Mouse (Mus musculus): ENCODE measurements around the gene Csf1.
A peak's percentile ranks its signal among the peaks of the same experiment; 100 is the strongest.

Gene Csf1

GRCm38 (mm10) chr3:107759929-107760581 lies at the start of gene Csf1:
TSS of gene Csf1 (minus strand) at chr3:107760469.
- peak; percentile 65 for DNase-seq (ENCODE audit: low read depth, low spot score)

DNA sequence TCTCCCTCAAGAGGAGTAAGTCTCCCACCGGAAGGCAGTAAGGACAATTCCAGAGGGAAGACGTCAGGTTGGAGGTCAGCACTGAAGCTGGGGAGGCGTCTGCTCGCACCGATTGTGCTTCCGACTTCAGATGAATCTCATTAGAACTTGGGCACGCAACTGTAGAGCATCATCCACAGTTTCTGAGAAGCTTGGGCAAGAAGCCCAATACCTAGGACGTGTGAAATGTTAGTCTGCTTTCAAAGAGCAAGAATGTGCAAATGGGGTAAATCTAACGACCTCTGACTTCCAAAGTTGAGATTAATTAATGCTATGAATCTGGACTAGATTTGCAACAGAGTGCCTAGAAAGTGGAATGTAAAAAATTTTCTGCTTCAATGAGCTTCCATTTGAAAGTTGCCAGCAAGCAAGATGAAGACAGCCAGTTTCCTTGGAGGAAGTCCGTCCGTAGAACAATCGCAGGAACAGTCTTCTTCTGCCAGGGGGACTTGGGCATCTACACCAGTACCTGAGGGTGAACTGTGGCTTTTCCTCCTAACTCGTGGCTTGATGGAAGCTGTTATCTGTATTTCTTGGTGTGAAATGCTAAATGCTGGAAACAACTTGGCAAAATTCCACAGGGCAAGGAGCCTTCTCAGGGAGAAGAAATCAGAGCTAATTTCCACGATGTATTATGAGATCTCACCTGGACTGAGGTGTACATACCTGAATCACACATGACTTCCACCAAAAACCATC lies 47.9 kb upstream of the Csf1 start:
- no peak for DNase-seq (ENCODE audit: low read depth, low spot score)

DNA sequence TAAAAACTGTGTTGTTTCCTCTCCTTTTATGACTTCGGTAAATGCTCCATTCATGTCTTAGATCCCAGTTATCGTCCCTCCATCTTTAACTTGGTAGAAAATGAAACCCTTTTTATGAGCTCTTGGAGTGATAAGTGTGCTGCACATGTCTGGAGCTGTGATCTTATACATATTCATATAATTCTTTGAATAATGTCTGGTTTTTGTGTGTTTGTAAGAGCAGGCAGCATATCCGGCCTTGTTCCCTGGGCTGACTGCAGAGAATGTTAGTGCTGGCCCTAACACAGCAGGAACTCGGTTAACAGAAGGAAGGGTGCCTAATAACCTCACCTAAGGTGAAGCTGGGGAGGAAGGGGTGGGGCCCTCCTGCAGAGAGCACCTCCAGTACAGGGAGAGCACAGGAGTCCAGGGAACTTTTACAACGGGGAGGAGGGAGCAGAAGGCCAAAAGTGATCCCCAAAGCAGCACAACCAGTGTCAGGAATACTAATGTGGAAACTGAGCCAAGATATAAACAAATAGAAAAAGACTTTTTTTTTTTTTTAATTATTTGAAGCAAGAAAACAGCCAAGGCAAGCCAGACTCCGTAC lies 47.2 kb upstream of the Csf1 start:
- no peak for DNase-seq (ENCODE audit: low read depth, low spot score)

GRCm38 (mm10) chr3:107806916-107807315 lies 46.6 kb upstream of the Csf1 start:
- DNase-seq (ENCODE audit: low read depth, low spot score) = no peak

DNA sequence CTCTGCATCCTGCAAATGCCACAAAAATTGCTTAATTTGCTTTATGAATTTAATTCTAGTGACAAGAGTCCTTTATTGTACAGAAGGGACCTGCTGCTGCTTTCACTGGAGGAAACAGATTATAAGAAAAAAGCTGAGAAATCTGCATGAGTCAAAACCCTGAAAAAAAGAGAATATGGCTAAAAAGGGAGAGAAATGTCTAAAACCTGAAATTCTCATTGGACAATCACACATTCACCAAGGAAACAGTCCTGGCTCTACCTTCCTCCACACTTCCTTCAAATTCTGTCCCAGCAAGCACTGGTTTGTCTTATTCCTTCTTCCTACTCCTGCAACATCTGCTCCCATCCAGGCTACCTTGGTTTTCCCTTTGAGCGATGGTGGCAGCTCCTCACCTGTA lies 44.5 kb upstream of the Csf1 start:
- DNase-seq (ENCODE audit: low read depth, low spot score) = no peak

DNA sequence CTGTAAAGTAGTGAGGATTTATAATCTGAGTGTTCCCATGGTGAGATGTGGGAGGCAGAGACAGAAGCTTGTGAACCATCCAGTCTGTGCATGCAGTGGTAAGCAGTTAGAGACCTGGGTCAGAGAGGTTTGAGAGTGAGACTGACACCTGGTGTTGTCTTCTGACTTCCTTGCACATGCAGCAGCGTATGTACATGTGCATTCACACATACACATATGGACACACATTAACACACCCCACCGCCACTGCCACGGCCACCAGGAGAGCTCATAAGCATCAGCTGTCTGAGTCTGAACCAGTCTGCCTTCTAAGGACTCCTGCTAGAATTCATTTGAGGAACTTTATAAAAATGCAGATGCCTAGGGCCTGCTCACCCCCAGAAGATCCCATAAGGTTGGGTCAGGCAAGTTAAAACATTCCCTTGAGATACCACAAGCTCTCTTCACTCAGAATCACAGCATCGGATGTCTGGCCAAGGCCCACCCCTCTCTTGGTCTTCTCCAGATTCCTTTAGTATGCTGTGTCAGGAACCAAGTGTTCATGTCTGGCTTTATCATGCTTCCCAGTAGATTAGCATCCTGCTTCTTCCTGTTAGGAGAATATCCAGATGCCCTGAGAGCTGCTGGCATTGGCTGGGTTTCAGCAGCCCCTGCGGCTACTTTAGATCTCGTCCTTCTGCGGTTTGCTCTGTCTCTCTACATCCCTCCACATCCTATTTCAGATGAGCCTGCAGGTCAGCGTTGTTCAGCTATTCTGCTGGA lies 42.1 kb upstream of the Csf1 start:
- DNase-seq (ENCODE audit: low read depth, low spot score) = no peak

DNA sequence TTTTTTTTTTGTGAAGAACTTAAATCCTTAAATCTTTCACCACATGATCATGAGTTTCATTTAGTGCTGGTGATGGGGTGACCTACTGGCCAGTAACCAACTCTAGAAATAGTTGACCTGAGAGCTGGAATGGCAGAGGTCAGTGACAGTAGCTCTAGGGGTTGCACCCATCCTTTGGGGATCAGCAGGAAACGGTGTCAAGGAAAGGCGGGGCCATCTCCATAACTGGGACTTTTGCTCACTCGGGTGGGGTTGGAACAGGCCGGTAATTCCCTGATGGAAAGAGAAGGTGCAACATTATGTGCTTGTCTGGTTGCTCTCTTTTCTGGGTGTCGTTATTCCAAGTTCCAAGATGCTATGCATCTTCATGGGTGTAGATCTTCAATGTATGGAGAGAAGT lies 38.7 kb upstream of the Csf1 start:
- no peak for DNase-seq (ENCODE audit: low read depth, low spot score)

DNA sequence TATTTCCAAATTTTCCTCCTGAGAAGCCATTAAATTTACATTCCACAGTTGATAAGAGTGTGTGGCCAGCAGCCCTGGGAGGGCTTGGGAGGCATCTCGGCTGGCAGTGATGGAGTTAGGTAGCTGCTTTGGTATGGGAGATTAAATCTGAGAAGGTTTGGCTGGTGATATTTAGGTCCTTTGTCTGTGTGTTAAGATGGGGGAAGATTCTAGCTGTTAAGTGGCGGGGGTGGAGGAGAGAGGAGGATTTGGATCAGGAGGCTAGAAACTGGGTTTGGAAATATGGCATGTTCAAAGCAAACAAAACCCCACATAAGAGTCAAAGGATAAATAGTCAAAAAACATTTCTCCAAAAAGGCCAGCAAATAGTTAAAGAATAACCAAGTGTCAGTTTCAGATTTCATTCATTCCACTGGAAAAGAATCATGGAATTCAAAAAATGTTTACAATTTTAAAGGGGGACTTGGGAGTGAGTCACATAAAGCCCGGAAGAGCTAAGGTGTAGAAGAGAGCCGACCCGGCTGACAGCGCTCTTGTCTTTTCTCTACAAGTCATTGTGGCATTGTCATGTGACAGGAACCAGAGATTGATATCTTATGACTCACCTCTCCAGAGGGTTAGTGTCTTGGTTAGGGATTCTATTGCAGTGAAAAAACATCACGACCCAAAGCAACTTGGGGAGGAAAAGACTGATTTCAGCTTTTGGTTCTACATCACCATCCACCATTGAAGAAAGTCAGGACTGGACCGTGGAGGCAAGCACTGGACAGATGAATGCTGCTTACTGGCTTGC lies 36.1 kb upstream of the Csf1 start:
- DNase-seq (ENCODE audit: low read depth, low spot score) = no peak

- DNase-seq (ENCODE audit: low read depth, low spot score) = no peak
Measured at GRCm38 (mm10) chr3:107794890-107795289, 34.6 kb upstream of the Csf1 start.

DNA sequence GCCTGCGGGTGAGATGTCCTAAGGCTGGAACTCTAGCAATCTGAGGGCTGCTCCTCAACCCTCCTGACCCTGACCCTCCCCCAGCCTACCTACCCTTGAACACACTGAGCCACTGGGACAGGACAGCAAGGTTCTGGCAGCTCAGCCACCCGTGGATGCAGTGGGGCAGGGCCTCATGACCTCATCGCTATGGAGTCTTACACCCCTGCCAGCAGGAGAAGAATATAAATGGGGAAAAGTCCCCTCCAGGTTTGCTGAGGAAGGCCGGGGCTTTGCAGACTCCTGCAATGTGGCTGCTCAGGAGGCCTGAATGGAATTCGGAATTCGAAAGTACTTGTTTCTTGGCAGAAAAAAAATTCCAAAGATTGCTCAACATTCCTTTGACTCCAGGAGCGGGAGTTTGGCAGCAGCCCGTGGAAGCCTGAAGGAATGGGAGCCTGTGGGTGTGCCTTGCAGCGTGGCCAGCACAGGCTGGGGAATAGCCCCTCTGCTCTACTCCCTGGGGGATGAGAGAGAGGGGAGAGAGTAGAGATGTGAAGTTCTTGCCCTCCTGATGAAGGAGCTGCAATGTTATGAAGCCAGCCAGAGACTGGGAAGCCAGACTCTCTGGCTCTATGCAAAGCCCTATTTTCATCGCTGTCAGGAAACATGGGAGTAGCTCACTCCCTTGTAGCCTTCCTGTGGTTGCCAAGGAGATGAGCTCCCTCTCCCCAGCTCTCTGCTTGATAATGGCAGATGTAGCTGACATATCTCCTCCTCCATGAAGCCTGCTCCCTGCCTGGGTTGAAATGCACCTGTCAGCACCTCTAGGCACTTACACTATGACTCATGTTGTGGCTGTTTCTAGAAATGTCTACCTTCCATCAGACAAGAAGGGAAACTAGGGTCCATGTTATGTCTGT lies 33.3 kb upstream of the Csf1 start:
- DNase-seq (ENCODE audit: low read depth, low spot score) = peak; percentile 64

- no peak for DNase-seq (ENCODE audit: low read depth, low spot score)
Measured at GRCm38 (mm10) chr3:107792736-107793135, 32.5 kb upstream of the Csf1 start.

DNA sequence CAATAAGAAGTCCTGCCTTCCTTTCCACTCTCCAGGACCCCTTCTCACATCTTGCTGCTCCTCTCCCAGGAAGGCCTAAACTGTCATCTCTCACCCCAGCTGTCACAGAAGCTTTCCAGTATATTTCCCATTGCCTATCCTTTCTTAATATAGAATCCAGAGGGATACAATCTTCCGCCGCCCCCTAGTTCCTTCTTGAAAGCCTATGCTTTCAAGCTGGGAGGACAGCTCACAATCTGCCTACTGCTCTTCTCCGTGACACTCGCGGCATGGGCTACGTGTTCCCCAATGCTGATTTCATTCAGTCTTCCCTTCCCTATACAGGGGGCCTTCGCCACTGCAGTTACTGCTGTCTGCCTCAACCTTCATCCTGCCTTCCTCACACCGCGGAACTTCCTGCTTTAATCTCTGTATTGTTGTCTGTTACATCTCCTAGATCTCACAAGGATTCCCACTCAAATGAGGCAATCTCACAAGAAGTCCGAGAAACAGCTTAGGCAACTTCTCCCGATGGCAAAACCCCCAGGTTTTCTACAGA lies 30.6 kb upstream of the Csf1 start:
- no peak for DNase-seq (ENCODE audit: low read depth, low spot score)

DNA sequence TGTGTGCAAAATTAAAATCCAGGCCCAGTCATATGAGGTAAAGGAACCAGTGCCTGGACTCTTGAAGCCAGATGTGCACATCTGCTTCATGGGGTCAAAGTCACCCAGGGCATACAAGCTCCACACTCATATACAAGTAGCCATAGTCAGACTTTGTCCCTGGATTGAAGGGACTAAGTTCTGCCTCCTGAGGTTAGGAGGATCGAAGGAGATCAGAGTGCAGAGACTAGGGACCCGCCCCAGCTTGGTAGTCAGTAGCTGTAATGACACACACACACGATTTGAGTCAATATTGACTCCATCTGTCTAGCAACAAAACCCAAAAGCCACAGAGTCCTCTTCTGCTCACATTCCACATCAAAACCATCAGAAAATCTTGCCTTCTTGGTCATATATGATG lies 30.0 kb upstream of the Csf1 start:
- DNase-seq (ENCODE audit: low read depth, low spot score) = no peak

DNA sequence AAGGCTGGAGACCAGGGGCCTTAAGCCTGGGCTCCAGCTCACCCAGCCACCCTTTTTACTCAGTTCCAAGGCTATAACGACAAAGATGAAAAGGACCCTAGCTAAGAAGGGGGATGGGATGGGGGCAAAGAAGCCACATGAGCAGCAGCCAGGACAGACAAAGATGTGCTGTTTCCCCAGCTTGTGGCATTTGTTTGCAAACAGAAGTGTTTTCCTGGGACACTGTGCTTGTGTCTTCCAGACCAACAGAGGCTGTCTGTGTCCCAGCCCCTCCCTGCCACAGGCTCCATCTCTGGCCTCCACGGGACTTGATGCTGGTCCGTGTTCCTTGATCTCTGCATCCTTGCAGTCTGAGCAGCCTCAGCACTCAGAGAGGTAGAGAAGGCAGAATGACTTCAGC lies 28.6 kb upstream of the Csf1 start:
- DNase-seq (ENCODE audit: low read depth, low spot score) = no peak

DNA sequence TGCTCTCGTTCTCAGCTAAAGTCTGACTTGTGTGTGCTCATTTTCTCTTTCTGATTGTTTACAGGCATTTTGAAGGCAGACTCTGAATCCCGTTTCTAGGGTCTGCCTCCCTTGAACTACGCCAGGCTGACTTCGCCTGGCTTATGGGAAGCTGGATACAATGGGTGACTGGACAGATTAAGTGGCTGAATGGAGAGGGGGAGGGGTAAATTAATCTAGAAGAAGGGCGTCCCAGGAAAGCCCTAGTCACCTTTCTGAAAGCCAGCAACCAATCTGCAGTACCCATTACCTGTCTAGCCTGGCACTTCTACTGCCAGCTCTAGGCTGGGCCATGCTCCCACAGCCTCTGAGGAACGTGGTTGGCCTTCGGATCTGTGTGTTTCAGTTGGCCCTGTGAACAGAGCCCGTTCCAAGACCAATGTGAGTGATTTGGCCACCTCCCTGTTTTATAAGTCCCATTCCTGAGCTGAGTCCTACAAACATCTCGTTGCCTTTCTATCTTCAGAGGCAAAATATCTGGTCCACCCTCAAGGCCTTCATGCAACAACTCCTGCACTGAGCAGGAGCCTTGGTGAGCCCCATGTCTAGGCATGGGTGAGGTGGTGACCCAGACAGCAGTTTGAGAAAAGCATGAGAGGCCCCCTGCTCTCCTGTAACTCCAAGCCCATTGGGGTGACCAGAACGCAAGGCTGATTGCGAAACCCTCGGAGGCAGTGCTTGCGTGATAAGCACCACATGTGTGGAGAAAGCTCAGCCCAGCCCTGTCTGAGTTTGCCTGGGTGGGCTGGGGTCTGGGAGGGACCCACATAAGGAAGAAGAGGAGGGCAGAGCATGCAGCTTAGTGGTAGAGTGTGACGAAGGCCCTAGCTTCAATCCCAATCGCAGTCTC lies 27.6 kb upstream of the Csf1 start:
- DNase-seq (ENCODE audit: low read depth, low spot score) = no peak

GRCm38 (mm10) chr3:107786980-107787612 lies 26.8 kb upstream of the Csf1 start:
- DNase-seq (ENCODE audit: low read depth, low spot score) = peak; percentile 36

DNA sequence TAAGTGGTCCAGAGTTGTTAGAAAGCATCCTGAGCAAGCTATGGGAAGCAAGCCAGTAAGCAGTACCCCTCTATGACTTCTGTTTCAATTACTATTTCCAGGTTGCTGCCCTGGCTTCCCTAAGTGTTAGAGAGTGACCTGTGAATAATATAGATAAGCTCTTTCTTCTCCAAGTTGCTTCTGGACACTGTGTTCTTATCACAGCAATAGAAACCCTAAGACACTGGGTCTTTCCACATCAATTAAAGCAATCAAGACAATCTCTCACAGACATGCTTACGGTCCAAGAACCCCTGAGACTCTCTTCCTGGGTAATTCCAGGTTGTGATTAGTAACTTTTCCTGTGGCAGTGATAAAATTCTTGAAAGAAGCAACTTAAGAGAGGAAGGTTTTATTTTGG lies 26.1 kb upstream of the Csf1 start:
- no peak for DNase-seq (ENCODE audit: low read depth, low spot score)

DNA sequence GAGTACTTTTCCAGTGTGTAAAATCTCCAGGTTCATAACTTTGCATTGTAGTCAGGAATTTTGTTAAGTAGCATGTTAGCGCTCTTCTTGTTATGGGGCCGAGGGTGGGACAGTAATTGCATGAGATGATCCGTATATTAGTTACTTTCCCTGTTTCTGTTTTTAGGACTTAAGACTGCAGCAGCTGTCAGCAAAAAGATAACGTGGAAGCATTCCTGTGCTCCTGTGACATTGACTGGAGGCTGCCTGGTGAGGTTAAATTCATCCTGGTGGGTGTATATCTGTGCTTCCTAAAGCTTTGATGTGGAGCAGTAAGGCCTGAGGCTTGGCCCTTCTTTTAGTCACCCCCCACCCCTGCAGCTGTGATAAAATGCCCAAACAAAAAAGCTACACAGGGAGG lies 25.3 kb upstream of the Csf1 start:
- DNase-seq (ENCODE audit: low read depth, low spot score) = no peak

DNA sequence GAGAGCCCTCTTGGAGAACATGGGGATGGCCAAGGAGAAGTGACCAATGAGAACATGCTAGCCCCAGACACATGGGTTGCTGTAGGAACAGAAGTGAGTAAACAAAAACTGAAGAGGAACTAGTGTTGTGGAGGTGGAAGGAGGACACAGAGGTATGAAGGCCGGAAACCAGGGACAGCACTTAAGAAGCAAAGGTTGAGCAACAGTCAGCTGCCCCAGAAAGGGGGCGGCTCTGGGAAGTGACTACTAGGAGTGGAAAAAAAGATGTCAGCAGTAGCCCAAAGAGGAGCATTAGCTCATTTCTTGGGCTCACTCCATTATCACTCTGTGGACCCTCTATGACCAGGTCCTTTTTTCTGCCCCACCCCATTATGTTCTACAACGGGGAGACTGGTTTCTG lies 23.0 kb upstream of the Csf1 start:
- no peak for DNase-seq (ENCODE audit: low read depth, low spot score)
